Mouse (Mus musculus): Measurements from ENCODE around the gene Gm21992. TPM values are rescaled to one million over a fixed set of nuclear protein-coding genes. Genes with fewer than 3 reads are reported as not detected.
A peak's percentile ranks its signal among the peaks of the same experiment; 100 is the strongest.

Gene Gm21992
- 10 to 100 TPM; 18.7 to 19.9 TPM for total RNA-seq (2021)
- long read RNA-seq, experiment 1, partial matches to known transcripts, result 5 of 10 reads
- long read RNA-seq, experiment 1, other reads (novel, unspliced or antisense), result 5 of 10 reads
- long read RNA-seq, experiment 2, partial matches to known transcripts, result 0 of 4 reads
- long read RNA-seq, experiment 2, other reads (novel, unspliced or antisense), result 4 of 4 reads

GRCm38 (mm10) chr19:4811063-4811908 is at the start of gene Gm21992, which contains the start of gene Rbm14:
Gene Gm21992, minus strand, starts transcription at chr19:4811612.
Gene Rbm14, minus strand, starts transcription at chr19:4811634.
- DNase-seq, result peak; percentile 98

GRCm38 (mm10) chr19:4859081-4859480 is 47.7 kb upstream of the Gm21992 start:
- DNase-seq, result no peak

GRCm38 (mm10) chr19:4855951-4856350 is 44.5 kb upstream of the Gm21992 start:
- peak; percentile 53 for DNase-seq

GRCm38 (mm10) chr19:4855470-4855820 is 44.0 kb upstream of the Gm21992 start:
- no peak for DNase-seq

GRCm38 (mm10) chr19:4854552-4855469 is 43.4 kb upstream of the Gm21992 start, which contains the start of gene Ctsf:
Gene Ctsf, plus strand, starts transcription at chr19:4855130.
- peak; percentile 96 for DNase-seq

- no peak for DNase-seq
Measured at GRCm38 (mm10) chr19:4850281-4850680, 38.9 kb upstream of the Gm21992 start.

GRCm38 (mm10) chr19:4849800-4850199 is 38.4 kb upstream of the Gm21992 start:
- DNase-seq, result no peak

GRCm38 (mm10) chr19:4847490-4847889 is 36.1 kb upstream of the Gm21992 start:
- DNase-seq, result no peak

- no peak for DNase-seq
Measured at GRCm38 (mm10) chr19:4845846-4846245, 34.4 kb upstream of the Gm21992 start.

- no peak for DNase-seq
Measured at GRCm38 (mm10) chr19:4842611-4843010, 31.2 kb upstream of the Gm21992 start.

- DNase-seq, result no peak
Measured at GRCm38 (mm10) chr19:4840848-4841247, 29.4 kb upstream of the Gm21992 start.

GRCm38 (mm10) chr19:4839149-4839548 is 27.7 kb upstream of the Gm21992 start, which contains the start of the genes Ccs and Ccdc87:
Gene Ccs, minus strand, starts transcription at chr19:4839332.
Gene Ccdc87, plus strand, starts transcription at chr19:4839366.
- peak; percentile 98 for DNase-seq

GRCm38 (mm10) chr19:4838526-4839140 is 27.2 kb upstream of the Gm21992 start:
- no peak for DNase-seq

GRCm38 (mm10) chr19:4837049-4837448 is 25.6 kb upstream of the Gm21992 start:
- no peak for DNase-seq

- peak; percentile 50 for DNase-seq
Measured at GRCm38 (mm10) chr19:4836096-4836495, 24.7 kb upstream of the Gm21992 start.

GRCm38 (mm10) chr19:4833977-4834376 is 22.6 kb upstream of the Gm21992 start:
- peak; percentile 62 for DNase-seq

- DNase-seq, result peak; percentile 85
Measured at GRCm38 (mm10) chr19:4829156-4829555, 17.7 kb upstream of the Gm21992 start.

- no peak for DNase-seq
Measured at GRCm38 (mm10) chr19:4828444-4829114, 17.2 kb upstream of the Gm21992 start.

GRCm38 (mm10) chr19:4820678-4821303 is 9.4 kb upstream of the Gm21992 start:
- peak; percentile 89 for DNase-seq

GRCm38 (mm10) chr19:4817182-4817835 is 5.9 kb upstream of the Gm21992 start:
- no peak for DNase-seq

Measured in adrenal gland, postnatal 10 days (tissue).